Mouse (Mus musculus) midbrain, embryonic 12.5 days (tissue): ENCODE measurements around the gene Dennd4a. TPM values are rescaled to one million over a fixed set of nuclear protein-coding genes. Genes with fewer than 3 reads are reported as not detected.

Source experiments
- ATAC-seq: fragments of 200-750 bp; cut with Nextera tagmentation; 2 replicates; pipeline ENCODE4 v1.8.0; 2017; ENCODE audit warnings: low read depth, moderate TSS enrichment, moderate library complexity; ENCODE audit not compliant: low FRiP score
- H3K27ac ChIP-seq: fragments of 300-500 bp; sonication (generic); replicated peaks from 2 replicates; pipeline ENCODE4 v1.5.1; 2016; ENCODE audit warnings: mild to moderate bottlenecking
- H3K27me3 ChIP-seq: fragments of 300-500 bp; sonication (generic); 2 replicates; pipeline ENCODE4 v1.6.1; 2016; ENCODE audit warnings: mild to moderate bottlenecking
- H3K36me3 ChIP-seq: fragments of 300-500 bp; sonication (generic); 2 replicates; pipeline ENCODE4 v1.6.1; 2016
- H3K4me1 ChIP-seq: fragments of 300-500 bp; sonication (generic); 2 replicates; pipeline ENCODE4 v1.6.1; 2016
- H3K4me2 ChIP-seq: fragments of 300-500 bp; sonication (generic); replicated peaks from 2 replicates; pipeline ENCODE4 v1.6.1; 2016; ENCODE audit warnings: mild to moderate bottlenecking, moderate library complexity
- H3K4me3 ChIP-seq: fragments of 300-500 bp; sonication (generic); 2 replicates; pipeline ENCODE4 v1.5.1; 2016; ENCODE audit warnings: mild to moderate bottlenecking
- H3K9ac ChIP-seq: fragments of 300-500 bp; sonication (generic); replicated peaks from 2 replicates; pipeline ENCODE4 v1.6.1; 2016; ENCODE audit warnings: mild to moderate bottlenecking, moderate library complexity
- H3K9me3 ChIP-seq: fragments of 300-500 bp; sonication (generic); 2 replicates; pipeline ENCODE4 v1.6.1; 2016; ENCODE audit warnings: mild to moderate bottlenecking
- WGBS: fragments of 180-500 bp; shearing (Covaris S2); methylation state at CpG from one replicate; pipeline ENCODE4 v1.1.7; 2016; 5-methylcytosine and 5-hydroxymethylcytosine counted together
- polyA plus RNA-seq: library from polyadenylated mRNA; unstranded; fragments of >200 nt; fragmentation: Nextera tagmentation; extraction: Ambion mirVana; gene quantifications from 2 replicates; pipeline ENCODE4 v1.2.1, GENCODE M21; 2016

Gene Dennd4a
- polyA plus RNA-seq, 1 experiment from 2014 or later = 12.3 TPM

GRCm38 (mm10) chr9:64830092-64830618, 19.0 kb downstream of the Dennd4a start:
- Histone ChIP-seq H3K27me3 (no peaks in the 10 kb centered on the region), H3K27ac (no peak overlapping the region), H3K4me3 (no peak overlapping the region), H3K4me2 (no peak overlapping the region), H3K9me3 (no peaks in the 10 kb centered on the region), H3K4me1 (no peaks in the 10 kb centered on the region), H3K36me3 (no peaks in the 10 kb centered on the region), H3K9ac (no peak overlapping the region)
- ATAC-seq = no peak
- 75% methylated on average over 6 of the region's 6 CpGs for WGBS

GRCm38 (mm10) chr9:64830641-64831040, 19.5 kb downstream of the Dennd4a start:
- Histone ChIP-seq H3K4me2 (no peak overlapping the region), H3K27ac (no peak overlapping the region), H3K36me3 (no peaks in the 10 kb centered on the region), H3K27me3 (no peaks in the 10 kb centered on the region), H3K4me3 (no peak overlapping the region), H3K9me3 (no peaks in the 10 kb centered on the region), H3K9ac (no peak overlapping the region), H3K4me1 (no peaks in the 10 kb centered on the region)
- ATAC-seq = no peak
- 97% methylated on average over 7 of the region's 7 CpGs for WGBS

- Histone ChIP-seq H3K27me3 (no peaks in the 10 kb centered on the region), H3K9me3 (no peaks in the 10 kb centered on the region), H3K36me3 (peaks cover 3% of the 10 kb centered on the region; the same call in 1 of the 2 replicates), H3K27ac (no peak overlapping the region), H3K4me1 (no peaks in the 10 kb centered on the region), H3K4me2 (no peak overlapping the region), H3K4me3 (no peak overlapping the region), H3K9ac (no peak overlapping the region)
- no peak for ATAC-seq
- WGBS = 94% methylated on average over 2 of the region's 2 CpGs
Measured at GRCm38 (mm10) chr9:64831760-64832159, 20.6 kb downstream of the Dennd4a start.

GRCm38 (mm10) chr9:64834418-64834817, 23.3 kb downstream of the Dennd4a start:
- H3K27me3 ChIP-seq = no peaks in the 10 kb centered on the region
- WGBS = 93% methylated on average over 3 of the region's 3 CpGs
- H3K36me3 ChIP-seq = peaks cover 3% of the 10 kb centered on the region; the same call in 1 of the 2 replicates
- no peak overlapping the region for H3K9ac ChIP-seq
- no peak overlapping the region for H3K4me2 ChIP-seq
- H3K4me1 ChIP-seq = no peaks in the 10 kb centered on the region
- no peak overlapping the region for H3K4me3 ChIP-seq
- no peak overlapping the region for H3K27ac ChIP-seq
- ATAC-seq = no peak
- H3K9me3 ChIP-seq = no peaks in the 10 kb centered on the region

- no peak for ATAC-seq
- H3K27ac ChIP-seq = no peak overlapping the region
- no peak overlapping the region for H3K9ac ChIP-seq
- 87% methylated on average over 4 of the region's 4 CpGs for WGBS
- H3K9me3 ChIP-seq = no peaks in the 10 kb centered on the region
- no peak overlapping the region for H3K4me2 ChIP-seq
- H3K27me3 ChIP-seq = no peaks in the 10 kb centered on the region
- no peak overlapping the region for H3K4me3 ChIP-seq
- H3K4me1 ChIP-seq = no peaks in the 10 kb centered on the region
- H3K36me3 ChIP-seq = no peaks in the 10 kb centered on the region; the same call in 1 of the 2 replicates
Measured at GRCm38 (mm10) chr9:64845355-64845754, 34.2 kb downstream of the Dennd4a start.

GRCm38 (mm10) chr9:64849548-64849947, 38.4 kb downstream of the Dennd4a start:
- no peaks in the 10 kb centered on the region for H3K4me1 ChIP-seq
- no peak overlapping the region for H3K9ac ChIP-seq
- no peak overlapping the region for H3K4me3 ChIP-seq
- H3K4me2 ChIP-seq = no peak overlapping the region
- H3K27me3 ChIP-seq = no peaks in the 10 kb centered on the region
- ATAC-seq = no peak
- H3K36me3 ChIP-seq = peaks cover 4% of the 10 kb centered on the region; the same call in 1 of the 2 replicates
- H3K9me3 ChIP-seq = no peaks in the 10 kb centered on the region
- H3K27ac ChIP-seq = no peak overlapping the region
- WGBS = 78% methylated on average over 1 of the region's 1 CpGs

GRCm38 (mm10) chr9:64860083-64860482, 48.9 kb downstream of the Dennd4a start:
- peaks cover 11% of the 10 kb centered on the region for H3K36me3 ChIP-seq
- no peak overlapping the region for H3K9ac ChIP-seq
- no peaks in the 10 kb centered on the region for H3K9me3 ChIP-seq
- H3K27me3 ChIP-seq = no peaks in the 10 kb centered on the region
- no peaks in the 10 kb centered on the region for H3K4me1 ChIP-seq
- no peak overlapping the region for H3K4me2 ChIP-seq
- no peak overlapping the region for H3K27ac ChIP-seq
- ATAC-seq = no peak
- no peak overlapping the region for H3K4me3 ChIP-seq

- WGBS = 75% methylated on average over 2 of the region's 2 CpGs
Measured at GRCm38 (mm10) chr9:64862687-64863086, 51.5 kb downstream of the Dennd4a start.

GRCm38 (mm10) chr9:64886008-64886407, 74.9 kb downstream of the Dennd4a start:
- Histone ChIP-seq H3K36me3 (peaks cover 3% of the 10 kb centered on the region; the same call in 1 of the 2 replicates), H3K4me2 (no peak overlapping the region), H3K4me3 (no peak overlapping the region), H3K9me3 (no peaks in the 10 kb centered on the region), H3K27me3 (no peaks in the 10 kb centered on the region), H3K9ac (no peak overlapping the region), H3K27ac (no peak overlapping the region), H3K4me1 (no peaks in the 10 kb centered on the region)
- no peak for ATAC-seq
- WGBS = 88% methylated on average over 5 of the region's 5 CpGs

More at GRCm38 (mm10) chr9:64862687-64863086, 51.5 kb downstream of the Dennd4a start:
- H3K9ac ChIP-seq = no peak overlapping the region
- H3K4me1 ChIP-seq = no peaks in the 10 kb centered on the region
- no peaks in the 10 kb centered on the region for H3K27me3 ChIP-seq
- H3K4me3 ChIP-seq = no peak overlapping the region
- no peak overlapping the region for H3K27ac ChIP-seq
- no peak overlapping the region for H3K4me2 ChIP-seq
- H3K9me3 ChIP-seq = no peaks in the 10 kb centered on the region
- H3K36me3 ChIP-seq = peaks cover 11% of the 10 kb centered on the region
- ATAC-seq = no peak

GRCm38 (mm10) chr9:64896605-64897004, 85.5 kb downstream of the Dennd4a start:
- H3K27me3 ChIP-seq = no peaks in the 10 kb centered on the region
- no peak for ATAC-seq
- no peak overlapping the region for H3K27ac ChIP-seq
- no peaks in the 10 kb centered on the region for H3K9me3 ChIP-seq
- H3K9ac ChIP-seq = no peak overlapping the region
- H3K4me2 ChIP-seq = no peak overlapping the region
- 89% methylated on average over 10 of the region's 10 CpGs for WGBS
- no peak overlapping the region for H3K4me3 ChIP-seq
- H3K4me1 ChIP-seq = no peaks in the 10 kb centered on the region
- peaks cover 29% of the 10 kb centered on the region for H3K36me3 ChIP-seq

- ATAC-seq = no peak
- Histone ChIP-seq H3K36me3 (peaks cover 22% of the 10 kb centered on the region), H3K27me3 (no peaks in the 10 kb centered on the region), H3K9me3 (no peaks in the 10 kb centered on the region), H3K27ac (no peak overlapping the region), H3K4me3 (no peak overlapping the region), H3K4me1 (no peaks in the 10 kb centered on the region), H3K4me2 (no peak overlapping the region), H3K9ac (no peak overlapping the region)
- WGBS = 21% methylated on average over 4 of the region's 4 CpGs
Measured at GRCm38 (mm10) chr9:64902866-64903265, 91.7 kb downstream of the Dennd4a start.

- Histone ChIP-seq H3K27ac (no peak overlapping the region), H3K4me1 (no peaks in the 10 kb centered on the region), H3K27me3 (no peaks in the 10 kb centered on the region), H3K9me3 (no peaks in the 10 kb centered on the region), H3K36me3 (peaks cover 17% of the 10 kb centered on the region), H3K9ac (no peak overlapping the region), H3K4me2 (no peak overlapping the region), H3K4me3 (no peak overlapping the region)
- WGBS = 65% methylated on average over 3 of the region's 3 CpGs
- no peak for ATAC-seq
Measured at GRCm38 (mm10) chr9:64903386-64903785, 92.2 kb downstream of the Dennd4a start.
